Mouse (Mus musculus) heart, adult 8-10 months (tissue): Measurements from ENCODE around the gene Gm43720. TPM values are rescaled to one million over a fixed set of nuclear protein-coding genes. Genes with fewer than 3 reads are reported as not detected.

ENCODE experiments used
- DNase-seq: peaks from one replicate; pipeline ENCODE4 v3.0.0; 2022; ENCODE audit warnings: low spot score
- total RNA-seq, 4 experiments: library from RNA; stranded (reverse); gene quantifications; 2 replicates each; pipeline ENCODE4 v1.2.4; 2022

The Gm43720 gene
- not detected for total RNA-seq

GRCm38 (mm10) chr5:138279585-138280424 lies at the start of gene Gm43720, which contains the start of the genes Gpc2 and Stag3:
Gene Gm43720, minus strand, starts transcription at chr5:138279958.
Gene Gpc2, minus strand, starts transcription at chr5:138280005.
Gene Stag3, plus strand, starts transcription at chr5:138280240.
- peak; percentile 67 for DNase-seq

GRCm38 (mm10) chr5:138312795-138313194 lies 33.0 kb upstream of the Gm43720 start:
- no peak for DNase-seq

GRCm38 (mm10) chr5:138299613-138300012 lies 19.9 kb upstream of the Gm43720 start:
- no peak for DNase-seq

GRCm38 (mm10) chr5:138294158-138294557 lies 14.4 kb upstream of the Gm43720 start:
- DNase-seq: no peak

- DNase-seq: no peak
Measured at GRCm38 (mm10) chr5:138291638-138292037, 11.9 kb upstream of the Gm43720 start.

GRCm38 (mm10) chr5:138287861-138288260 lies 8.1 kb upstream of the Gm43720 start:
- no peak for DNase-seq

- DNase-seq: no peak
Measured at GRCm38 (mm10) chr5:138283540-138283939, 3.8 kb upstream of the Gm43720 start.

- DNase-seq: no peak
Measured at GRCm38 (mm10) chr5:138281798-138282197, 2.0 kb upstream of the Gm43720 start.

GRCm38 (mm10) chr5:138280829-138281228 lies 1.1 kb upstream of the Gm43720 start:
- DNase-seq: no peak

GRCm38 (mm10) chr5:138280425-138280768 lies 639 bp upstream of the Gm43720 start:
- no peak for DNase-seq

- no peak for DNase-seq
Measured at GRCm38 (mm10) chr5:138277994-138278393, 1.8 kb downstream of the Gm43720 start.

- no peak for DNase-seq
Measured at GRCm38 (mm10) chr5:138275216-138276050, 4.3 kb downstream of the Gm43720 start.

- DNase-seq: no peak
Measured at GRCm38 (mm10) chr5:138274186-138274585, 5.6 kb downstream of the Gm43720 start.

GRCm38 (mm10) chr5:138272409-138272923 lies 7.3 kb downstream of the Gm43720 start, which contains the start of gene Gal3st4:
Gene Gal3st4, minus strand, starts transcription at chr5:138272840.
- peak; percentile 50 for DNase-seq

GRCm38 (mm10) chr5:138271232-138271631 lies 8.5 kb downstream of the Gm43720 start:
- DNase-seq: no peak

- no peak for DNase-seq
Measured at GRCm38 (mm10) chr5:138268980-138269379, 10.8 kb downstream of the Gm43720 start.

GRCm38 (mm10) chr5:138267114-138267513 lies 12.6 kb downstream of the Gm43720 start:
- DNase-seq: no peak

GRCm38 (mm10) chr5:138265712-138266111 lies 14.0 kb downstream of the Gm43720 start:
- DNase-seq: no peak

GRCm38 (mm10) chr5:138264207-138264578 lies 15.6 kb downstream of the Gm43720 start:
- no peak for DNase-seq

- peak; percentile 93 for DNase-seq
Measured at GRCm38 (mm10) chr5:138263260-138264206, 16.2 kb downstream of the Gm43720 start, which contains the start of gene BC037034. Gene BC037034, minus strand, starts transcription at chr5:138264033.
